Mouse (Mus musculus): Measurements from ENCODE around the gene Ms4a4b. TPM values are rescaled to one million over a fixed set of nuclear protein-coding genes. Genes with fewer than 3 reads are reported as not detected.
"Not testable (repeated sequence)": the region's sequence is repeated elsewhere in the genome, so short reads cannot be mapped to it uniquely, and the experiment has no call there.

The Ms4a4b gene
- total and polyA plus RNA-seq, 3 experiments: not detected

- Histone ChIP-seq H3K36me3 (ENCODE audit: control insufficient read depth in 1 of 2, insufficient read depth in 2 of 2, low read length in 2 of 2) (no peaks in the 10 kb centered on the region), H3K27ac (ENCODE audit: control insufficient read depth, low read depth, low read length) (no peak overlapping the region), H3K27me3 (ENCODE audit: control insufficient read depth in 1 of 2, insufficient read depth in 2 of 2, low read length in 2 of 2) (no peaks in the 10 kb centered on the region), H3K4me3 (ENCODE audit: control insufficient read depth in 1 of 2, insufficient read depth in 1 of 2, low read depth in 2 of 2, low read length in 2 of 2) (no peak overlapping the region), H3K79me2 (ENCODE audit: control insufficient read depth, insufficient read depth, low read length, poor library complexity) (no peaks in the 10 kb centered on the region), H3K9ac (ENCODE audit: control insufficient read depth, low read depth, low read length, poor library complexity, severe bottlenecking) (no peak overlapping the region), H3K9me3 (replicated peaks; ENCODE audit: insufficient read depth, low read length) (no peaks in the 10 kb centered on the region), H3K4me1 (ENCODE audit: control insufficient read depth in 1 of 2, insufficient read depth in 2 of 2, low read length in 2 of 2) (no peaks in the 10 kb centered on the region)
- no peak for DNase-seq (ENCODE audit: low read depth, low spot score)
- no peak for TF ChIP-seq MAX (IDR thresholded peaks at IDR 0.05; ENCODE audit: low read length)
- TF ChIP-seq GABPA (IDR thresholded peaks at IDR 0.05; ENCODE audit: low read depth, low read length): no peak
- no peak for TF ChIP-seq EP300 (IDR thresholded peaks at IDR 0.05; ENCODE audit: low read depth in 1 of 2, low read length in 2 of 2)
- no peak for TF ChIP-seq TCF12 (IDR thresholded peaks at IDR 0.05; ENCODE audit: low read depth, low read length)
- TF ChIP-seq BHLHE40 (IDR thresholded peaks at IDR 0.05; ENCODE audit: borderline replicate concordance, low read depth, low read length): no peak
- TF ChIP-seq POLR2AphosphoS5 (IDR thresholded peaks at IDR 0.05; ENCODE audit: borderline replicate concordance, low read depth, low read length): no peak
- no peak for TF ChIP-seq MAZ (IDR thresholded peaks at IDR 0.05; ENCODE audit: low read depth, low read length)
- TF ChIP-seq CTCF (IDR thresholded peaks at IDR 0.05 in 2 of 3, conservative IDR thresholded peaks at IDR 0.05 in 1 of 3; ENCODE audit: control insufficient read depth in 1 of 3, insufficient read depth in 1 of 3, low read depth in 2 of 3, low read length in 3 of 3, poor library complexity in 1 of 3, severe bottlenecking in 1 of 3): no peak
- no peak for TF ChIP-seq ELF1 (IDR thresholded peaks at IDR 0.05; ENCODE audit: low read depth, low read length)
- no peak for TF ChIP-seq USF2 (IDR thresholded peaks at IDR 0.05; ENCODE audit: borderline replicate concordance in 1 of 2, insufficient read depth in 1 of 2, low read depth in 1 of 2, low read length in 2 of 2)
- TF ChIP-seq NRF1 (IDR thresholded peaks at IDR 0.05; ENCODE audit: insufficient read depth, low read depth, low read length, poor library complexity, severe bottlenecking): no peak
Observed at GRCm38 (mm10) chr19:11414084-11414483, 29.3 kb upstream of the Ms4a4b start.

DNA sequence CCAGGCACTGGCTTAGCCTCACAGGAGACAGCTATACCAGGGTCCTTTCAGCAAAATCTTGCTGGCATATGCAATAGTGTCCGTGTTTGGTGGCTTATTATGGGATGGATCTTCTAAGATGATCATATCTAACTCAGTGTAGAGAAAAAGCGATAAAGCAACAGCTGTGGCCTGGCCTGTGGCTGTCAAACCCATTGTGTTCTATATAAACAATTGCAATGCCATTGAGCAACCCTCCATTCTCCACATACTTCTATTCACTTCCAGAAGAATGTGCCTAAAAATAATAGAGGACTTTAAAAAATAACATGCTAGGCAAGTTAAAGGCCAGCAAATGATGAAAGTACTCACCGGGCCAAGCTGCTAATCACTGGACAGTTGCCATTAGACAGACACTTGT is 27.8 kb upstream of the Ms4a4b start:
- H3K27me3 ChIP-seq (ENCODE audit: control insufficient read depth in 1 of 2, insufficient read depth in 2 of 2, low read length in 2 of 2): no peaks in the 10 kb centered on the region
- H3K9me3 ChIP-seq (replicated peaks; ENCODE audit: insufficient read depth, low read length): no peaks in the 10 kb centered on the region
- H3K36me3 ChIP-seq (ENCODE audit: control insufficient read depth in 1 of 2, insufficient read depth in 2 of 2, low read length in 2 of 2): no peaks in the 10 kb centered on the region
- DNase-seq (ENCODE audit: low read depth, low spot score): no peak
- H3K9ac ChIP-seq (ENCODE audit: control insufficient read depth, low read depth, low read length, poor library complexity, severe bottlenecking): no peak overlapping the region
- TF ChIP-seq MYB (IDR thresholded peaks at IDR 0.05; ENCODE audit: low read depth, low read length): no peak
- H3K27ac ChIP-seq (ENCODE audit: control insufficient read depth, low read depth, low read length): no peak overlapping the region
- H3K4me1 ChIP-seq (ENCODE audit: control insufficient read depth in 1 of 2, insufficient read depth in 2 of 2, low read length in 2 of 2): no peaks in the 10 kb centered on the region
- H3K79me2 ChIP-seq (ENCODE audit: control insufficient read depth, insufficient read depth, low read length, poor library complexity): no peaks in the 10 kb centered on the region
- H3K4me3 ChIP-seq (ENCODE audit: control insufficient read depth in 1 of 2, insufficient read depth in 1 of 2, low read depth in 2 of 2, low read length in 2 of 2): no peak overlapping the region

GRCm38 (mm10) chr19:11418865-11419264 is 24.5 kb upstream of the Ms4a4b start:
- H3K79me2 ChIP-seq (ENCODE audit: control insufficient read depth, insufficient read depth, low read length, poor library complexity); DNase-seq (ENCODE audit: low read depth, low spot score); H3K9ac ChIP-seq (ENCODE audit: control insufficient read depth, low read depth, low read length, poor library complexity, severe bottlenecking); H3K27ac ChIP-seq (ENCODE audit: control insufficient read depth, low read depth, low read length); H3K36me3 ChIP-seq (ENCODE audit: control insufficient read depth in 1 of 2, insufficient read depth in 2 of 2, low read length in 2 of 2); H3K9me3 ChIP-seq (replicated peaks; ENCODE audit: insufficient read depth, low read length); H3K4me3 ChIP-seq (ENCODE audit: control insufficient read depth in 1 of 2, insufficient read depth in 1 of 2, low read depth in 2 of 2, low read length in 2 of 2); H3K4me1 ChIP-seq (ENCODE audit: control insufficient read depth in 1 of 2, insufficient read depth in 2 of 2, low read length in 2 of 2); H3K27me3 ChIP-seq (ENCODE audit: control insufficient read depth in 1 of 2, insufficient read depth in 2 of 2, low read length in 2 of 2): not testable (repeated sequence)

GRCm38 (mm10) chr19:11431209-11431608 is 12.1 kb upstream of the Ms4a4b start:
- not testable (repeated sequence) for H3K36me3 ChIP-seq (ENCODE audit: control insufficient read depth in 1 of 2, insufficient read depth in 2 of 2, low read length in 2 of 2); H3K79me2 ChIP-seq (ENCODE audit: control insufficient read depth, insufficient read depth, low read length, poor library complexity); H3K4me1 ChIP-seq (ENCODE audit: control insufficient read depth in 1 of 2, insufficient read depth in 2 of 2, low read length in 2 of 2); DNase-seq (ENCODE audit: low read depth, low spot score); H3K27me3 ChIP-seq (ENCODE audit: control insufficient read depth in 1 of 2, insufficient read depth in 2 of 2, low read length in 2 of 2); H3K27ac ChIP-seq (ENCODE audit: control insufficient read depth, low read depth, low read length); H3K9ac ChIP-seq (ENCODE audit: control insufficient read depth, low read depth, low read length, poor library complexity, severe bottlenecking); H3K9me3 ChIP-seq (replicated peaks; ENCODE audit: insufficient read depth, low read length); H3K4me3 ChIP-seq (ENCODE audit: control insufficient read depth in 1 of 2, insufficient read depth in 1 of 2, low read depth in 2 of 2, low read length in 2 of 2)

Data from MEL (cell line).